Mouse (Mus musculus) spleen, postnatal 10 days (tissue): ENCODE measurements around the gene Cdk2ap2.
A peak's percentile ranks its signal among the peaks of the same experiment; 100 is the strongest.
"Not testable (repeated sequence)": the region's sequence is repeated elsewhere in the genome, so short reads cannot be mapped to it uniquely, and the experiment has no call there.

Experiments used
- DNase-seq, 2 experiments: peaks; one replicate each; pipeline ENCODE4 v3.0.0; 2021 to 2022; ENCODE audit warnings: low spot score in 2 of 2

The Cdk2ap2 gene

GRCm38 (mm10) chr19:4096642-4097440 is at the start of gene Cdk2ap2:
TSS of gene Cdk2ap2 (plus strand) at chr19:4097182.
- DNase-seq, result peak; percentile 99 to 100

DNA sequence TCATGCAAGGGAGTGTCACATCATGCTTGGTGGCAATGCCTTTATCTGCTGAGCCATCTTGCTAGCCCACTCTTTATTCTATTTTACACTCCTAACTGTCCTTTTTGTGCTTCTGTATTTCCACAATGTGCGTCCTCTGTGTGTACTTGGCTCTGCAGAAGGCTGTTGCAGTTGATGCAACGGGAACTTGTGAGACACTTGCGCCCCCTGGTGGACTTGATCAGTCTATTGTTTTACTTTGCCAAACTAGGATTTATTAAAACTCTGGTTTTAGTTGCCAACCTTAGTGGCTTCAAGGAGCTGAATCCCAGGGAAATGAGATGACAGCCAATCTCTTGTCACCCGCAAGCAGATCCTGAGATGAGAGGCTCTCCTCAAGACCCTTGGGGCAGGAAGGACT is 49.1 kb upstream of the Cdk2ap2 start:
- DNase-seq, result peak; percentile 85 to 94

DNA sequence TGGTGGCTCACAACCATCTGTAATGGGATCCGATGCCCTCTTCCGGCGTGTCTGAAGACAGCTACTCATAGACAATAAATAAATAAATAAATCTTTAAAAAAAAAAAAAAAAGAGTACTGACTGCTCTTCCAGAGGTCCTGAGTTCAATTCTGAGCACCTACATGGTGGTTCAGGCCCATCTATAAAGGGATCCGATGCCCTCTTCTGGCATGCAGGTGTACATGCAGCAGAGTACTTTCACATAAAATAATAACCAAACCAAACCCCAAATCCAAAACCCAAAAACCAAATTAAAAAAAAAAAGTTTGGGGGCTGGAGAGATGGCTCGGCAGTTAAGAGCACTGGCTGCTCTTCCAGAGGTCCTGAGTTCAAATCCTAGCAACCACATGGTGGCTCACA is 47.9 kb upstream of the Cdk2ap2 start:
- peak in 1 of 2 experiments; percentile 10 for DNase-seq

DNA sequence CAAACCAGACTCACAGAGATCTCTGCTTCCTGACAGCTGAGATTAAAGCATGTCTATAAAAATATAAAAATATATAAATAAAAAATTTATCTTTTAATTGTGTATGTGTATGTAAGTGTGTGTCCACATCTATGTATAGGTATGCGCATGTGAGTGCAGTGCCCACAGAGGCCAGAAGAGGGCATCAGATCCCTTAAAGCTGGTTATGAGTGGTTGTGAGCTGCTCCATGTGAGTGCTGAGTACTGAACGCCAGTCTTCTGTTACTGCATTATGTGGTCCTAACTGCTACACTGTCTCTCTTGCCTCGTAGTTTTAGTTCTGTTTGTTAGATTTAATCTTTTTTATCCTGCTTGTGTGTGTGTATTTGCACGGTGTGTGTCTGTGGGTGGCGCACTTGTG is 46.0 kb upstream of the Cdk2ap2 start:
- DNase-seq, result no peak

- DNase-seq, result peak; percentile 76 to 90
Observed at GRCm38 (mm10) chr19:4051741-4052515, 45.1 kb upstream of the Cdk2ap2 start.

DNA sequence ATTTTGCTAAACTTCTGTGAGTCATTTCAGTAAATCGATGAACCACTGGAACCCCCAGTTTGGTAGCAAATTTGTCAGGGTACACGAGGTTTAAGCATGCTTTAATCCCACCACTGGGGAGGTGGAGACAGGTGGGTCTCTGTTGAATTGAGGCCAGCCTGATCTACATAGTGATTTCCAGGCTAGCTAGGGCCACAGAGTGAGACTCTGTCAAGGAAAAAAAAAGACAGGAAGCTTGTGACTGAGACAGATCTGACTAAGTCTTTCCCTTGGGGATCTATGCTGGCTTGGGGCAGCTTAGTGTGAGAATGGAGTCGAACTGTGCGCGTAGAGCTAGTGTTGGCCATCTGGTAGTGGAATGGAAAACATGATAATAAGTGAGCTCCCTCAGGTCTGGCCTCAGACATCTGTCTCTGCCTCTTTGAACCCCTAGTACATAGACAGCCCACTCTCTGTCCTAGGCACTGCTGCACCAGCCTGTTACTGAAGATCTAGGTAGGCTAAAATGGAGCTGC is 44.4 kb upstream of the Cdk2ap2 start:
- no peak for DNase-seq

DNA sequence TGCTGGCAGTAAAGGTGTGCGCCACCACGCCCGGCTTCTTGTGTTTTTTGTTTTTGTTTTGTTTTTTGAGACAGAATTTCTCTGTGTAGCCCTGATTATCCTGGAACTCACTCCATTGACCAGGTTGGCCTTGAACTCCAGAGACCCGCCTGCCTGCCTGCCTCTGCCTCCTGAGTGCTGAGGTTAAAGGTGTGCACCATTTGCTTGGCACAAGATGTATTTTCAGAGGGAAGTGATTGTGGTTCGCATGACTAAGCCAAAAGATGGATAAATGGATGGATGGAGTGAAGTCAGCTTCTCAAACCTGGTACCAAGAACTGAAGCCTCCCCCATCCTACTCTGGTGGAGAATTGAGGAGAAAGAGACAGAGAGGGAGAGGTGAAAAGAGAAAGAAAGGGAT is 42.4 kb upstream of the Cdk2ap2 start:
- DNase-seq, result no peak

DNA sequence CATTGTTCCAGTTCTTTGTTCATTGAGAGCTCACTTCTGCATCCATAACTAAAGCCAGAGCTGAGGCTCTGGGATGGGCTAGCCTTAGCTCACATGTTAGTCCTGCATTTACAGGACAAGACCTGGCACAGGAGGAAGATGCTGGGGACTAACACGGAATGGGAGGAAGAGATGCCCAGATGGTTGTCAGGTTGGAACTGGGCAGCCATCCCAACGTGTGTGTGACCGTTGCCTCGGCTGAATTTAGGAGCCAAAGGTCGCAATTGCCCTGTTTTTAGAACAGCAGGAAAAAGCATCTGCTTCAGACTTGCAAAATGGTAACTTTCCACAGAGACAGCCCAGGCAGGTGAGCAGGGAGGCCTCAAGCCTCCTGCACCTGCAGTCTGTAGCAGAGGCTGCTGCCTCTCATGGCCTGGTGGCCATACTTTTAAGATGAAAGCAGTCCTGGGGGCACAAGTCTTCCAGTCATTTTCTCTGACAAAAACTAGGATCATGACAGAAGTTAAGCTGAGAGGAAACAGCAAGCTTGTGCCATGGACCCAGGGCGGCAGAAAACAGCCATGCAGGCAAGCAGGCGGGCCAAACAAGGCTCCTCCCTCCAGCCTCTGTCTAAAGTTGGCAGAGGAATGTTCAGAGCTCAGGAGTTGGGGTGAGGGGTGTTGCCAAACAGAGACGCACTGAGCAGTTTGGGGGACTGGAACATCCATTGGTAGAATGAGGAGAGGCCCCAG is 41.6 kb upstream of the Cdk2ap2 start:
- no peak for DNase-seq

- DNase-seq, result no peak
Observed at GRCm38 (mm10) chr19:4055947-4056693, 40.9 kb upstream of the Cdk2ap2 start.

DNA sequence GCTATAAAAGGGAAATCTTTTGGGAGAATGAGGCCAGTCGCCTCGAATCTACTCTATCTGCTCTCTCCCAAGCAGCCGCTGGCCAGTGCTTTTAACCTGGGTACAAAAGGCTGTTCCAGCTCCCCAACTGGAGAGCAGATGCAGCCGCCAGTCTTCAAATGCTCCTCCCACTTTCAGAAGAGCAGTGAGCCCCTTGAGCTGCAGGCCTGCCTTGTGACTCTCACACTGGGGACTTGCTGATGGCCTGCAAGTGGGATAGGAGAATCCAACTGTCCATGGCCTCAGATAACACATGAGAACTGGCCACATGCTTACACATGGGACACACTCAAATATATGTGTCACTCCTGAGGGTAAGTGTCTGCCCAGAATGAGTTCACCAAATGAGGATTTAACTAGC is 40.3 kb upstream of the Cdk2ap2 start:
- DNase-seq, result no peak

DNA sequence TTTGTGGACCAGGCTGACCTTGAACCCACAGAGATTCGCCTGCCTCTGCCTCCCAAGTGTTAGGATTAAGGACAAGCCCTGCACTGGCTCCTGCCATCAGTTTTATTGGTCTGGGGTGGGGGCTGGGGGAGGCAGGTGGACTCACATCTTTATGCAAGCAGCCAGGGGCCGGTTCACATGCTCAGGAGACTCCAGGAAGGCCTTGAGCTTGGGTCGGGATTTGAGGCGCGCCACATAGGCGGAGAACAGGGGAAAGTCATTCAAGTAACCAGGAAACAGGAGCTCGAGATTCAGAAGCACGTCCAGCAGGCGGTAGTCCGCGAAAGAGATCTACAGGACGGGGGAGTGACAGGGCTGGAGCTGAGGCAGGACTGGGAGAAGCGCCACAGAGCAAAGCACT is 39.6 kb upstream of the Cdk2ap2 start:
- DNase-seq, result no peak

DNA sequence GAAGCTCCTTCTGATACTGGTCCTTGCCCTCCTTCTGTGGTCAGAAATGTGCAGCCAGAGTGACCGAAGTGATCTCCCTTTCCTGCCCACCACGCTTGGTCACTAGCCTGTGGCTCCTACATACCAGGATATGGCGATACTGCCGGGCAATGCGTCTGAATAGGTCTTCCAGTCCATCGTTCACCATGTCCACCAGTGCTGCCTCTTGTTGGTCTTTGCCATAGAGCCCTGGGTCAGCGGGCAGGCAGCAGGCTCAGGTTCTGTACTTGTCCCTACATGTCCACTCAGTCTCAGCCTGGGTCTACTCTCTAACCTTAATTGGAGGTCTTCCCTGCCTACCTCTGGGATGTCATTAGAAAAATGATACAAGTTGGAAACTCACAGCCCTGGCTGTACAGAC is 39.0 kb upstream of the Cdk2ap2 start:
- no peak for DNase-seq

DNA sequence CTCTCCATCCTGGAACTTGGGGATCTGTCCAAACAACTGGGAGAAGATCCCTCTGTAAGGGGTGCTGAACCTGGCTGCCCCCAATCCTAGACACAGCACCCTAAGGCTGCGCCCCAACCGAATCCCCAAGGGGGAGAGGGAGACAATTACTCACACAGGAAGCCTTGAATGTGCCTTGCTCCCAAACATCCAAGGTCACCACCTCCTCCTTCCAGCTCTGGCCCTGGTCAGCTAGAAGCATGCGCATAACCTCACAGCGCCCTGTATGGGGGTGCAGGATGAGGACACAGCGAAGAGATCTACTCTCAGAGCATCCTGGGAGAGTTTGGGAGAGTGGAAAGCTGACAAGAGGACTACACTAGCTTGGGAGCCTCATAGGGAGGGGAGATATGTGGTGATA is 38.4 kb upstream of the Cdk2ap2 start:
- DNase-seq, result no peak

- DNase-seq, result peak in 1 of 2 experiments; percentile 61
Observed at GRCm38 (mm10) chr19:4059069-4059740, 37.8 kb upstream of the Cdk2ap2 start, which contains the start of gene Gstp3. TSS of gene Gstp3 (minus strand) at chr19:4059569.

DNA sequence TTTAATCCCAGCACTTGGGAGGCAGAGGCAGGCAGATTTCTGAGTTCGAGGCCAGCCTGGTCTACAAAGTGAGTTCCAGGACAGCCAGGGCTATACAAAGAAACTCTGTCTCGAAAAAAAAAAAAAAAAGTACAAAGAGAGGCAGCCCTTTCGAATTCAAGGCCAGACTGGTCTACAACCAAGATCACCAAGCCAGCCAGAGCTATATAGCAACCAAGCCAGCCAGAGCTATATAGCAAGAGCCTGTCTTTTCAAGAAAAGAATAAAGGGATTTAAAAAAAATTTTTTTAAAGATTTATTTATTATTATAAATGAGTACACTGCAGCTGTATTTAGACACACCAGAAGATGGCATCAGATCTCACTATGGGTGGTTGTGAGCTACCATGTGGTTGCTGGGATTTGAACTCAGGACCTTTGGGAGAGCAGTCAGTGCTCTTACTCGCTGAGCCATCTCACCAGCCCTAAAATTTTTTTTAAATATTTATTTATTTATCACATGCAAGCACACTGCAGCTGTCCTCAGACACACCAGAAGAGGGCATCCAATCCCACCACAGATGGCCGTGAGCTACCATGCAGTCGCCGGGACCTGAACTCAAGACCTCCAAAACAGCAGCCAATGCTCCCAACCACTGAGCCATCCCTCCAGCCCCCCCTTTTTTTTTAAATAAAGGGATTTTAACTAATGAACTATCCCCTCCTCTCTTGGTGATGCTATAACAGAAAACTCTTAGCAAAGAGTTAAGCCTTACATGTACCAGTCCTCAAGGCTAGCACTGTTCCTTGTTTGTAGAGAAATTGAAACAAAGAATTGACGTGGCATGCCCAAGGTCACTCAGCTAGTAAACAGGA is 36.7 kb upstream of the Cdk2ap2 start:
- DNase-seq, result not testable (repeated sequence)

GRCm38 (mm10) chr19:4060899-4061465 is 36.0 kb upstream of the Cdk2ap2 start:
- no peak for DNase-seq

DNA sequence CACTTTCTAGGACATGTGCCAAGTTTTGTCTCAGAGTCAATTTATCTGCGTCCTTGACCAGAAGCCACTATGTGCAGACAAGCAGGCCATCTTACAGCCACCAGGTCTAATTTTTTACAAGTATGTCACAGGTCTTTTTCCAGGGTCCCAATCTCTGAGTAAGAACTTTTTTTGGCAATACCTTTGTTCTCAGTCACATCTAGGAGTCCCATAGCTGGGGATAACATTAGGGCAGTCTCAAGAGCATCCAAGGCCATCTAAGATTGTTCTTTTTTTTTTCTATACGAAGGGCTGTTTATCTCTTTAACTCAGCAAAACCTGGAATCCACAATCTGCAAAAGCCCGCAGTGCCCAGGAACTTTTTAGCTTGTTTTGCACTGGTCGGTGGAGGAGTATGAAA is 33.6 kb upstream of the Cdk2ap2 start:
- not testable (repeated sequence) for DNase-seq

DNA sequence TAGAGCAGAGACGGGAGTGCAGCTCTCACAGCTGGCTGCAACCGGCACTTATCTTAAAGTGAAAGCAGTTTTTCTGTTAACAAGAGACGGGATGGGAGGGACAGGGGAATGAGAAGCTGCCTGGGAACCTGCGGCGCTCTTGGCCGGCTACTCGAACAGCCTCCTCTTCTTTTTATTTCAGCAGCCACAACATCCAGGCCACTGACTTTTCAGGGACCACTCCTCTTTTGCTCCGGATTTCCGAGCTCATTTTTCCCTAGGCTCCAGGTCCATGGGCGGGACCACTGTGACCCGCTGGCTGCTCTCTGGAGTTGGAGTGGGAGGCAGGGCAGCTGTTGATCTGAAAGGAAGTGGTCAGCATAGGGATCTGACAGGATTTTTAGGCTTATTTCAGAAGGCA is 32.5 kb upstream of the Cdk2ap2 start:
- DNase-seq, result not testable (repeated sequence)

- DNase-seq, result peak in 1 of 2 experiments; percentile 11
Observed at GRCm38 (mm10) chr19:4066280-4066679, 30.7 kb upstream of the Cdk2ap2 start.
